Mouse (Mus musculus) liver, embryonic 14.5 days (tissue): Measurements from ENCODE around the gene Syne2. TPM values are rescaled to one million over a fixed set of nuclear protein-coding genes. Genes with fewer than 3 reads are reported as not detected.

Source experiments
- ATAC-seq: fragments of 200-750 bp; cut with Nextera tagmentation; 2 replicates; pipeline ENCODE4 v1.8.0; 2017; ENCODE audit warnings: moderate number of reproducible peaks, mild to moderate bottlenecking, moderate library complexity; ENCODE audit not compliant: insufficient read depth
- DNase-seq, 3 experiments: peaks; one replicate each; pipeline ENCODE4 v3.0.0-alpha.2; 2012 to 2013; ENCODE audit warnings: low read depth in 3 of 3, low spot score in 3 of 3
- H3K27ac ChIP-seq: fragments of 300-500 bp; sonication (generic); 2 replicates; pipeline ENCODE4 v1.5.1; 2014; ENCODE audit warnings: moderate library complexity, mild to moderate bottlenecking, control low read depth, inconsistent platforms
- H3K27me3 ChIP-seq: fragments of 300-500 bp; sonication (generic); 2 replicates; pipeline ENCODE4 v1.6.1; 2014; ENCODE audit warnings: mild to moderate bottlenecking, low read length, moderate library complexity; ENCODE audit not compliant: control insufficient read depth, insufficient read depth
- H3K36me3 ChIP-seq: fragments of 300-500 bp; sonication (generic); replicated peaks from 2 replicates; pipeline ENCODE4 v1.6.1; 2014; ENCODE audit warnings: low read depth; ENCODE audit not compliant: control insufficient read depth, insufficient read depth
- H3K4me1 ChIP-seq, 2 experiments: fragments of 200-500 bp in 1 of 2; fragments of 300-500 bp in 1 of 2; sonication (generic) in 1 of 2; replicated peaks; 2 replicates each; pipeline ENCODE4 v1.6.1; 2012 to 2014; ENCODE audit warnings: antibody characterized with exemption in 1 of 2, inconsistent platforms in 1 of 2, low read length in 1 of 2; ENCODE audit not compliant: control insufficient read depth in 2 of 2, insufficient read depth in 2 of 2
- H3K4me2 ChIP-seq: fragments of 300-500 bp; sonication (generic); 2 replicates; pipeline ENCODE4 v1.6.1; 2014; ENCODE audit warnings: low read depth, mild to moderate bottlenecking, control low read depth, moderate library complexity
- H3K4me3 ChIP-seq, 2 experiments: fragments of 200-500 bp in 1 of 2; fragments of 300-500 bp in 1 of 2; sonication (generic) in 1 of 2; 2 replicates each; pipeline ENCODE4 v1.5.1; 2012 to 2014; ENCODE audit warnings: low read depth in 2 of 2, low read length in 2 of 2, mild to moderate bottlenecking in 2 of 2, control low read depth in 1 of 2, inconsistent platforms in 1 of 2, moderate library complexity in 1 of 2; ENCODE audit not compliant: insufficient read depth in 1 of 2
- H3K9ac ChIP-seq: fragments of 300-500 bp; sonication (generic); replicated peaks from 2 replicates; pipeline ENCODE4 v1.6.1; 2014; ENCODE audit warnings: mild to moderate bottlenecking, control low read depth, moderate library complexity
- H3K9me3 ChIP-seq: fragments of 300-500 bp; sonication (generic); 2 replicates; pipeline ENCODE4 v1.6.1; 2016; ENCODE audit warnings: low read length, mixed read lengths; ENCODE audit not compliant: control insufficient read depth
- CTCF ChIP-seq: IDR thresholded peaks from 2 replicates; pipeline ENCODE4 v1.5.1; 2016; ENCODE audit warnings: antibody characterized with exemption, low read depth, control low read depth
- EP300 ChIP-seq: IDR thresholded peaks from 2 replicates; pipeline ENCODE4 v1.6.1; 2016; ENCODE audit warnings: antibody characterized with exemption, low read depth
- WGBS: fragments of 180-500 bp; shearing (Covaris S2); extraction: QIAGEN DNeasy Blood & Tissue Kit; methylation state at CpG from one replicate; pipeline ENCODE4 v1.1.7; 2014; ENCODE audit not compliant: insufficient replicate concordance; 5-methylcytosine and 5-hydroxymethylcytosine counted together
- polyA plus RNA-seq, 2 experiments: library from polyadenylated mRNA; depleted of rRNA in 1 of 2; stranded (reverse) in 1 of 2; unstranded in 1 of 2; fragments of >200 nt; fragmentation: Nextera tagmentation in 1 of 2; extraction: Ambion mirVana in 1 of 2; gene quantifications; 2 replicates each; pipeline versions ENCODE4 v1.2.1 to v1.2.3; 2012 to 2014

Gene Syne2
- polyA plus RNA-seq, 2 experiments, result 2.1 to 3.0 TPM

DNA sequence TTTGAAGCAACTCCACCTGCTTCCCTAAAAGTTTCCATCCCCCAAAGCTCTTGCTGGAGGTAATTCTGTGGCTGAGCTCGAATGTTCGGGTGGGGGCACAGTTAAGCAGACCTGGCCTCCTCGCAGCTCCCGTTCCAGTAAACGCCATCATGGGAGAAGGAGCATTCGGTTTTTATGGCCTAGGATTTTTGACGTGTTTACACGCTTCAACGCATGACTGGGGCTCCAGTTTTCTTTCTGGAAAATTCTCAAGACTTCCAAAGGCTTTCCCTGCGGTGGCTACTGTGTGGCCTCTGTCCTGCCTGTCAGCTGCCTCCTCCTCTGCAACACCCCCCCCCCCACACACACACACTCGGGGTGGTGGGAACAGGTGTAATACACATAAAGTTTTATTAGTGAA, 1.5 kb downstream of the Syne2 start:
- TF ChIP-seq EP300 (no peak), CTCF (no peak)
- Histone ChIP-seq H3K27me3 (peaks cover 46% of the 10 kb centered on the region), H3K9me3 (no peaks in the 10 kb centered on the region), H3K36me3 (no peaks in the 10 kb centered on the region), H3K4me3 (peak overlapping the region; percentile 63 to 88; a peak in 1 of 4 replicates), H3K27ac (no peak overlapping the region), H3K9ac (no peak overlapping the region), H3K4me2 (peak overlapping the region; percentile 73), H3K4me1 (no peaks in the 10 kb centered on the region)
- 22% methylated on average over 11 of the region's 11 CpGs for WGBS
- ATAC-seq (no peak), DNase-seq (no peak)

DNA sequence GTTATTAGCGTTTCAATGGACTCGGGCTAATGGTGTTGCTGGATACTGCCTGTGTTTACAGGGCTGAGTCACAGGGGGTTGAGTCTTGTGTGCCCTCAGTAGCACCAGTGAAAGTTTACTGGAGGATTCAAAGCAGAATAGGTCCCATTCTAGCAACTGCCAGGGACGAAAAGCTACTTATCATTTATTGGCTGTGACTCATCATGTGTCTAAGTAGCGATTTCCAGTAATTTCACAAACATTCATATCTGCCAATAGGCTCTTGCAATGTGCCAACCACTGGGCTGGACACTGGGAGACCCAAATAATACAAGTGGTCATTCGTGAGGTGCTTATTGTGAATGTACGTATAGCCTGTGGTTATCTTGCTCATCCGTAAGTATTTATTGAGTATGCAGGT, 2.3 kb downstream of the Syne2 start:
- Histone ChIP-seq H3K27me3 (peaks cover 43% of the 10 kb centered on the region), H3K36me3 (no peaks in the 10 kb centered on the region)
- no peak for ATAC-seq

DNA sequence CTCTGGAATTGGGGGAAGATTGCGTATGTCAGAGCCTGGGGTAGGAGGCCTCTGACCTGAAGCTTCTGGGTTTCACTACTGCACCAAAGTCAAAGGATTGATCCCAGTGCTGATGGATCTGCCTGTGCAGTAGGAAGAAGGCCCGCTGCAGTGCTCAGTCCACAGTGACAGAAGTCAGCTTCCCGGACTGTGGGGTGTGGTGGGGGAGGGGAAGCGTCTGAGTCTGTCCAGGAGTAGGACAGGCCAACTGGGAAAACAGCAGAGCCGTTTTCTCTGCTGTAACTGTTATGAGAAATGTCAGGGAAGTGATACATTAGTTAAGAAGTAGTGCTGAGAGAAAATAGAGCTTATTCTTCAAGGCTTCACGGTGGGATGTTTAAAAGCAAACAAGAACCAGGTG, 4.2 kb downstream of the Syne2 start:
- no peak for DNase-seq
- H3K27ac ChIP-seq, result no peak overlapping the region
- WGBS, result 49% methylated on average over 6 of the region's 6 CpGs
- H3K36me3 ChIP-seq, result no peaks in the 10 kb centered on the region
- H3K9ac ChIP-seq, result no peak overlapping the region
- no peak overlapping the region for H3K4me2 ChIP-seq
- no peak for ATAC-seq
- no peak overlapping the region for H3K4me3 ChIP-seq
- TF ChIP-seq EP300, result no peak
- no peak for TF ChIP-seq CTCF
- H3K9me3 ChIP-seq, result no peaks in the 10 kb centered on the region
- H3K4me1 ChIP-seq, result no peaks in the 10 kb centered on the region
- H3K27me3 ChIP-seq, result peaks cover 34% of the 10 kb centered on the region

More for the DNA sequence above, 2.3 kb downstream of the Syne2 start:
- H3K9me3 ChIP-seq, result no peaks in the 10 kb centered on the region
- no peak overlapping the region for H3K4me3 ChIP-seq
- no peaks in the 10 kb centered on the region for H3K4me1 ChIP-seq
- no peak overlapping the region for H3K4me2 ChIP-seq
- no peak overlapping the region for H3K27ac ChIP-seq
- 60% methylated on average over 7 of the region's 7 CpGs for WGBS
- no peak for DNase-seq
- H3K9ac ChIP-seq, result no peak overlapping the region
- TF ChIP-seq EP300 (no peak), CTCF (no peak)

DNA sequence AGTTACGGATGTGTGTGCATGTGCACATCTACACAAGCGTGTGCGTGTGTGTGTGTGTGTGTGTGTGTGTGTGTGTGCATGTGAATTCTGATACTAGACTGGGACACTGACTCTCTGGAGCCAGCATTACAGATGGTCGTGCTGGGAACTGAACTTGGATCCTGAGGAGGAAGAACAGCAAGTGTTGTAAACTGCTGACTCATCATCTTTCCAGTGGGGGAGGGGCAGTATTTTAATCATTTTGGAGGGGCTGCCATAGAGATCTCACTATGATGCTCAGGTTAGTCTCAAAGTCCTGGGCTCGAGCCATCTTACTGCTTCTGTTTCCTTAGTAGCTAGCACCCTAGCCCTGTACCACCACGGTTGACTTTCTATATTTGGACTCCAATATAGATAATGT, 5.5 kb downstream of the Syne2 start:
- ATAC-seq (no peak), DNase-seq (no peak)
- Histone ChIP-seq H3K4me2 (no peak overlapping the region), H3K4me1 (no peaks in the 10 kb centered on the region), H3K27ac (no peak overlapping the region), H3K27me3 (peaks cover 21% of the 10 kb centered on the region), H3K36me3 (no peaks in the 10 kb centered on the region), H3K4me3 (no peak overlapping the region), H3K9ac (no peak overlapping the region), H3K9me3 (no peaks in the 10 kb centered on the region)
- WGBS, result 57% methylated on average over 6 of the region's 6 CpGs
- no peak for TF ChIP-seq CTCF
- no peak for TF ChIP-seq EP300

DNA sequence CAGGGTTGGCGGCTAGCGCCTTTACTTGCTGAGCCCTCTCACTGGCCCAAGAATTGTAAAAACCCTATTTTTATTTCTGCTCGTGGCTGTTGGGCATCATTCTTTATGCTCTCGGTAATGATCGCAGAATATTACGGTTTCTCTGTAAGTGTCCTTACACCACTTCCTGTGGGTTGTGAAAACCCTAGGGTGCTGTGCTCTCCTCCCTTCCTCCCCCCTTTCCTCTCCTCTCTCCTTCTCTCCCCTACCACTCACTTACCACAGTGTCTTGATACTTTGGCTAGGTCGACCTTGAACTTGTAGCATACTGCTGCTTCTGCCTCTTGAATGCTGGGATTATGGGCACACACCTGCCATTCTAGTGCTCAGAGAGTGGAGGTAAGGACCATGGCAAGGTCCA, 7.5 kb downstream of the Syne2 start:
- Histone ChIP-seq H3K4me2 (no peak overlapping the region), H3K4me3 (no peak overlapping the region), H3K9me3 (no peaks in the 10 kb centered on the region), H3K27ac (no peak overlapping the region), H3K9ac (no peak overlapping the region), H3K27me3 (peaks cover 1% of the 10 kb centered on the region; the same call in 1 of the 2 replicates), H3K4me1 (no peaks in the 10 kb centered on the region), H3K36me3 (no peaks in the 10 kb centered on the region)
- ATAC-seq (no peak), DNase-seq (no peak)
- TF ChIP-seq EP300 (no peak), CTCF (no peak)
- 61% methylated on average over 7 of the region's 7 CpGs for WGBS
